Mouse (Mus musculus): ENCODE measurements around the gene Slc26a11. TPM values are rescaled to one million over a fixed set of nuclear protein-coding genes. Genes with fewer than 3 reads are reported as not detected.

The Slc26a11 gene
- total RNA-seq, 2 experiments from 2014 or later, result 4.3 to 6.0 TPM

DNA sequence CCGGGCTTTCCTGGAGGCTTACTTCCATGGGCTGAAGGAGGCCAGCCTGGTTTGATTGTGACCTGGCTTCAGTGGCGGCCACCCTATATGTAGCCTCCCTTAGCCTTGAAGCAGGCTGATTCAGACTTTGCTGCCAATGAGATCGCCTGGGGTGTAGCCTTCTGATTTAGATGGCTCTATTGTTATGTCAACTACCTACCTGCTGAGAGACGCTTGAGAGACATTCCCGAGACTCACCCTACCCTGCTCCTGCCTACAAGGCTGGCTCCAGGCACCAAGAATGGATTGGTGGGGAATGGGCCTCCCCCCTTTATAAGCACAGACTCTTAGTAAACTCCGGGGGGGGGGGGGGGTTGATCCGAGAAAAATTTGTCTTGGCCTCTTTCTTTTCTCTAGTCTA lies 40.0 kb downstream of the Slc26a11 start:
- no peak for DNase-seq (ENCODE audit: low spot score in 2 of 2)

DNA sequence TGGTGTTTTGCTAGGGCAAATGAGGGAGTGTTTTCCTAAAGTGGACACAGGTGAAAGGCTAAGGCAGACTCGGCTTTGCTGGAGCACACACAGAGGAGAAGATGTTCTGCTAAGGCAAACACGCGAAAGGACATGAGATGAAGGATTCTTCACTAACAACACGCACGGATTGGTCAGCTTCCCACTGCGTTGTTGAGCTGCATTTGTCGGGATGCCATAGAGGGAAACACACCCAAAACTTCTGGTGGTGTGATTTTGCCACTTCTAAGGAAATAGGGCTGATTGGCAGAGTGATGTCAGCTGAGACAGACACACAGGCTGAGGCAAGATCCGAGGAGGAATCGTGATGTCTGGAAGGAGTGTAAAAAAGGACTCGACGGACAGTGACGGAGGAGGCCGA lies 40.6 kb downstream of the Slc26a11 start:
- DNase-seq (ENCODE audit: low spot score in 2 of 2), result no peak

DNA sequence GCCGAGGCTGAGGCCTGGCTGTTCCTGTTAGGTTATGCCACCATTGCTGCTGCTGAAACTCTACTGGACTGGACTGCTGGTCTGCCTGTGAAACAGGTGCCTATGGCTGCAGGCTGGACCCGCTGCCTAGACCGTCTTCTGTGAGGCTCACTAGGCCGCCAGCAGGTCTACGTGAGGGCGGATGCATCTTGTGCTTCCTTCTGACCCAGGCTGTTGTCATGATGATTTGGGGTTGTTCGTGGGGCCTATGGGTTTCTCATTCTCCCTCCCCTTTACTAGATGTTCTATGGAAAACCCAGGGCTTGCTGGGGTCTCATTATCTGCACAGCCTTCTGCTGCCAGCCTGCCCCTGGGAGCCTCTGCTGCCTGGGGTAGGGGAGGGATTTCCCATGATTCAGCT lies 41.1 kb downstream of the Slc26a11 start:
- no peak for DNase-seq (ENCODE audit: low spot score in 2 of 2)

- DNase-seq (ENCODE audit: low spot score in 2 of 2), result no peak
Measured at GRCm38 (mm10) chr11:119402501-119403160, 47.3 kb downstream of the Slc26a11 start.

- no peak for DNase-seq (ENCODE audit: low spot score in 2 of 2)
Measured at GRCm38 (mm10) chr11:119404627-119405026, 49.3 kb downstream of the Slc26a11 start.

- no peak for DNase-seq (ENCODE audit: low spot score in 2 of 2)
Measured at GRCm38 (mm10) chr11:119407381-119407780, 52.0 kb downstream of the Slc26a11 start.

DNA sequence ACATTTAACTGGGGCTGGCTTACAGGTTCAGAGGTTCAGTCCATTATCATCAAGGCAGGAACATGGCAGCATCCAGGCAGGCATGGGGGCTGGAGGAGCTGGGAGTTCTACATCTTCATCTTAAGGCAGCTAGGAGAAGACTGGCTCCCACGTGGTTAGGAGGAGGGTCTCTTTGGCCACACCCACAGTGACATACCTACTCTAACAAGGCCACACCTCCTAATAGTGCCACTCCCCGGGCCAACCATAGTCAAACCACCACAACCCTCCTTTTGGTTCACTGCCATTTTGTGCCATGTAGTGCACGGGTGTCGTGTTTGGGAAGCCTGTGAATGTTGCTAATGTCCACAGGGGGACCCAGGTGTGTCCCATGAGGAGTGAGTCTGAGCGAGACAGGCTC lies 52.6 kb downstream of the Slc26a11 start:
- no peak for DNase-seq (ENCODE audit: low spot score in 2 of 2)

- DNase-seq (ENCODE audit: low spot score in 2 of 2), result no peak
Measured at GRCm38 (mm10) chr11:119419327-119420118, 64.2 kb downstream of the Slc26a11 start.

GRCm38 (mm10) chr11:119420426-119420825 lies 65.1 kb downstream of the Slc26a11 start:
- no peak for DNase-seq (ENCODE audit: low spot score in 2 of 2)

DNA sequence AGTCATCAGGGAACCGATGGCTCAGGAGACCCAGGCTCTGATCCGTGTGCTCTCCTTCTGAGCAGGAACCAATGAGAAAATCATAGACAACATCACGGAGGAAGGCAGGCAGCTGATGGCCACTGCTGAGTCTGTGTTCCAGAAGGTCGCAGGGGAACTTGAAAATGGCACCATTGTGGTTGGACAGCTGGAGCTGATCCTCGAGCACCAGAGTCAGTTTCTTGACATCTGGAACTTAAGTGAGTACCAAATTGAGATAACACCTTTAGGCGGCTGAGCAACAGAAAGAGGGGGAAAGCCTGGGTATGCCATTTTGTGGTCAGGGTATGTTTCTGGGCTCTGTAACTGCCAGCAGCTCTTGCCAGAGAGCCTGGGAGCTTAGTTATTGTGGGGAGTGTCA lies 72.1 kb downstream of the Slc26a11 start:
- no peak for DNase-seq (ENCODE audit: low spot score in 2 of 2)

DNA sequence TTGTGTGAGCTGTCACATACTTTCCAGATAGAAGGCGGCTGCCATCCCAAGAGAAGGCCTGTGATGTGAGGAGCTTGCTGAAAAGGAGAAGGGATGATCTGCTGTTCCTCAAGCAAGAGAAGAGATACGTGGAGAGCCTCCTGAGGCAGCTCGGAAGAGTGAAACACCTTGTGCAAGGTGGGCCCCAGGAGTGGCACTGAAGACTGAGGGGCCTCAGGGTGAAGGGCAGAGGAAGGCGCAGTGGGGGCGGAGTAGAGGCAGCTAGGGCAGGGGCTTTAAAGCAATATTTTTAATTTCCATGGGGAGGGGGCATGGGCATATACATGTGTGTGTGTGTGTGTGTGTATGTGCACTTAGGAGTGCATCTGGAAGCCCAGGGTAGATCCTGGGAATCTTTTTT lies 72.6 kb downstream of the Slc26a11 start:
- no peak for DNase-seq (ENCODE audit: low spot score in 2 of 2)

- no peak for DNase-seq (ENCODE audit: low spot score in 2 of 2)
Measured at GRCm38 (mm10) chr11:119428649-119429136, 73.3 kb downstream of the Slc26a11 start.

Small RNAs within 50 kb of the gene (microRNA-seq; reads per million reads assigned to microRNA genes)
- 0 reads per million in 2 experiments for gene Mir1932

Other genes starting within 250 kb of the Slc26a11 start
- gene Tbc1d16, start 127.1 kb upstream of the Slc26a11 start, total RNA-seq (2021), result 10 to 100 TPM; 79.7 to 81.0 TPM
- gene Ccdc40, start 127.0 kb upstream of the Slc26a11 start, total RNA-seq (2021), result 1 to 10 TPM; 3.3 to 5.1 TPM
- 100 to 1,000 TPM; 178 to 184 TPM for gene Gaa, start 87.7 kb upstream of the Slc26a11 start, total RNA-seq (2021)
- gene Eif4a3, start 55.5 kb upstream of the Slc26a11 start, total RNA-seq (2021), result 10 to 100 TPM; 90.1 to 91.0 TPM
- under 1 TPM; 0.25 to 0.45 TPM for gene Card14, start 47.8 kb upstream of the Slc26a11 start, total RNA-seq (2021)
- gene Sgsh, start within 50 bp of the Slc26a11 start, total RNA-seq (2021), result 1 to 10 TPM; 4.3 to 4.8 TPM
- gene Rnf213, start 37.5 kb downstream of the Slc26a11 start, total RNA-seq (2021), result 1 to 10 TPM; 3.4 to 3.5 TPM
- gene Endov, start 135.8 kb downstream of the Slc26a11 start, total RNA-seq (2021), result 10 to 100 TPM; 26.3 to 27.7 TPM
- gene Nptx1, start 192.2 kb downstream of the Slc26a11 start, total RNA-seq (2021), result 100 to 1,000 TPM; 297 to 306 TPM
- 10 to 100 TPM; 53.4 to 54.1 TPM for gene Rptor, start 247.3 kb downstream of the Slc26a11 start, total RNA-seq (2021)

All from layer of hippocampus, postnatal 14 days (tissue).